Mouse (Mus musculus) G1E (cell line): ENCODE results near the gene Coro1a.

Experiments
- CTCF ChIP-seq: IDR thresholded peaks from 2 replicates; pipeline ENCODE4 v1.5.1; 2012; ENCODE audit warnings: low read depth, low read length, inconsistent platforms, mixed read lengths
- TAL1 ChIP-seq: conservative IDR thresholded peaks from 2 replicates; pipeline ENCODE4 v1.6.1; 2012; ENCODE audit warnings: low read depth, low read length, inconsistent platforms, mixed read lengths

DNA sequence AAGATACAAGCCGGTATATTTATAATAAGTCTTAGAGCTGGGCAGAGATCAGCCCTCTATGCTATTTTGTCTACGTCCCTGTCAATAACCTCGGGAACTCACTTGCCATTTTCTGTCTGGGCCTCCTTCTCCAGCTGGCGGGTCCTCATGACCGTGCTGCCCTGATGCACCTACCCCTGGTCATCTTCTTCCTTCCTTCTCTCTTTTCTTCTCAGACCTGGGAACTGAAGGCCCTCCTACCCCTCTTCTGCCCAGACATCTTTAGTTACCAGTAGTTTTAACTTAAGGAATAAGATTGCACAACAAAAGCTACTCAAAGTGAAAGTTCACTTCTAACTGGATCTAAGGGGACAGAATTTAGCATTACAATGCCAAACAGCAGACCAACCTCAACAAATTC lies 27.9 kb downstream of the Coro1a start:
- TF ChIP-seq CTCF (no peak), TAL1 (no peak)
